Mouse (Mus musculus) gastrocnemius, postnatal 4 days (tissue): ENCODE data around the gene Gm3383. TPM values are rescaled to one million over a fixed set of nuclear protein-coding genes. Genes with fewer than 3 reads are reported as not detected.
"Not testable (repeated sequence)": the region's sequence is repeated elsewhere in the genome, so short reads cannot be mapped to it uniquely, and the experiment has no call there.

Experiments used
- DNase-seq, 2 experiments: peaks; one replicate each; pipeline ENCODE4 v3.0.0; 2021 to 2022; ENCODE audit warnings: low spot score in 2 of 2, mixed read lengths in 2 of 2
- long read RNA-seq, 2 experiments: library from polyadenylated mRNA; stranded (forward); transcript quantifications; one replicate each; pipeline ENCODE4 v2.0.0; 2021
- total RNA-seq, 2 experiments: library from RNA; stranded (reverse); gene quantifications; 2 replicates each; pipeline ENCODE4 v1.2.3; 2021

The Gm3383 gene
- 1 to 10 TPM; 1.6 to 2.5 TPM for total RNA-seq
- long read RNA-seq, experiment 1 = 0 reads
- long read RNA-seq, experiment 2 = 0 reads

DNA sequence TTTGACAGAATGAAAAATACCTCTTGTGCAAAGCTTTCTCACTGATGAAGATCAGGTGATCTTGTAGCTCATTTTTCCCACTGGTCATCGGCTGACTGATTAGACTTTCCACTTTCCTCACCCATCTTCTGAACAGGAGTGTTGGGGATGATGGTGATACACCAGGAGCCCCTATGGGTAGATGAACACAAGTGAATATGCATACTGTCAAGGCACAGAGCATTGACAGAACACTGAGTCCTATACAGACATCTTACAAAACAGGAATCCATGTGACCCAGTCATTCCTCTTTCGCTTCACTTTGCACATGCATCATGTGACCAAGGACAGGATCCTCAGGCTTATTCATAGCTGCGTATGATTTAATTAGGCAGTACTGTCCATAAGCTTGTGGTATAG, at the start of gene Gm3383:
Gene Gm3383 (minus strand): TSS at position 101 of the 400 bp plus-strand sequence.
- DNase-seq = not testable (repeated sequence)

GRCm38 (mm10) chr14:5855911-5856310, 48.1 kb upstream of the Gm3383 start:
- not testable (repeated sequence) for DNase-seq

- not testable (repeated sequence) for DNase-seq
Observed at GRCm38 (mm10) chr14:5830229-5830628, 22.4 kb upstream of the Gm3383 start, which contains the start of gene Gm3424. TSS of gene Gm3424 (minus strand) at chr14:5830329.

DNA sequence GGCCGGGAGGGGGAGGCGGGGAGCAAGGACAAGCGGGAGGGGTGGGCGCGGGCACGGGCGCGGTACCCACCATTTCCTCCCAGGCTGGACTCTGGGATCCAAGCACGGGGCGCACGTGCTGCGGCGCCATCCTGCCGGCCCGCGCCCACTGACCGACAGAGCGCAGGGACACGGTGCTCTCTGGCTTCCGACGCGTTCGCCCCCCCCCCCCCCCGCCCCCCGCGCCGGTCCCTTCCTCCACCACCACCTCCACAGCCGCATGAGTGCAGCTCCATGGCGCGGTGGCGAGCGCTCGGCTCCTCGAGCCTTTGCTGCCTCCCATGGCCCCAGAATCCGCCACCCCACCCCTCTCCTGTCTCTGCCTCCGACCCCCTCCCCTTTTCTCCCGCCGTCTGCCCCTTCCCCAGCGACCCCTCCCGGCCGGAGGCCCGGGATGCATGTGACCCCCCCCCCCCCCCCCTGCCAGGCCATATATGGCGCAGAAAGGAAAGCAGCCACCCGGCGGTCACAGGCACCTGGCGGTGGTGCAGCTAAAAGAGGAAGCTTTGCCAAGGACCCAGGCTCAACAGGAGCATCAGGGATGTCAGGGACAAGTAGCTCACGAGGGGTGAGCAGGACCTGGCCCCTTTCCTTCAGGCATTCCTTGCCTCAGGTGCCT, 5.0 kb upstream of the Gm3383 start:
- not testable (repeated sequence) for DNase-seq

DNA sequence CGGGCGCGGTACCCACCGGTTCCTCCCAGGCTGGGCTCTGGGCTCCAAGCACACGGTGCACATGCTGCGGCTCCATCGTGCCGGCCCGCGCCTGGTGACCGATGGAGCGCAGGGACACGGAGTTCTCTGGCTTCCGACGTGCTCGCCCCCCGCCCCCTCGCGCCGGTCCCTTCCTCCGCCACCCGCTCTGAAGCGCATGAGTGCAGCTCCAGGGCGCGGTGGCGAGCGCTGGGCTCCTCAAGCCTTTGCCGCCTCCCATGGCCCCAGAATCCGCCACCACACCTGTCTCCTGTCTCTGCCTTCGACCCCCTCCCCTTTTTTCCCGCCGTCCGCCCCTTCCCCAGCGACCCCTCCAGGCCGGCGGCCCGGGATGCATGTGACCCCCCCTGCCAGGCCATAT, 66.3 kb downstream of the Gm3383 start, which contains the start of gene Gm3373:
Gene Gm3373 (minus strand): TSS at position 101 of the 400 bp plus-strand sequence.
- DNase-seq = not testable (repeated sequence)

- DNase-seq = not testable (repeated sequence)
Observed at GRCm38 (mm10) chr14:5687357-5687756, 120.4 kb downstream of the Gm3383 start, which contains the start of gene Gm9603. TSS of gene Gm9603 (minus strand) at chr14:5687457.

GRCm38 (mm10) chr14:5632928-5633327, 174.9 kb downstream of the Gm3383 start, which contains the start of gene Gm8265:
TSS of gene Gm8265 (minus strand) at chr14:5633028.
- DNase-seq = not testable (repeated sequence)

Other genes with a start within 250 kb of the Gm3383 start
- gene Gm8265, start 175.0 kb downstream of the Gm3383 start, total RNA-seq = not detected
- gene Gm9603, start 120.5 kb downstream of the Gm3383 start, total RNA-seq = not detected
- gene Gm3373, start 66.4 kb downstream of the Gm3383 start, total RNA-seq = 1 to 10 TPM in 1 of 2 experiments, under 1 TPM in 1; 0.88 to 1.2 TPM
- gene Gm3424, start 22.3 kb upstream of the Gm3383 start, total RNA-seq = not detected
- 1 to 10 TPM in 1 of 2 experiments, under 1 TPM in 1; 0.54 to 1.1 TPM for gene Gm8237, start 72.4 kb upstream of the Gm3383 start, total RNA-seq
- under 1 TPM; 0.52 to 0.57 TPM for gene Gm3248, start 153.8 kb upstream of the Gm3383 start, total RNA-seq
- gene Gm3453, start 171.2 kb upstream of the Gm3383 start, total RNA-seq = not detected